Mouse (Mus musculus): Measurements from ENCODE around the gene Morn3. TPM values are rescaled to one million over a fixed set of nuclear protein-coding genes. Genes with fewer than 3 reads are reported as not detected.

Morn3 gene
- total RNA-seq (2012; rRNA removed) = not detected in 2 replicates
- not detected in 2 replicates for total RNA-seq (2014; rRNA removed)
- not detected in 2 replicates for polyA plus RNA-seq (2012; ENCODE audit: insufficient read length, low read depth)

GRCm38 (mm10) chr5:123046916-123047315 lies at the start of gene Morn3:
TSS of gene Morn3 (minus strand) at chr5:123047016.
- Histone ChIP-seq H3K27ac (ENCODE audit: insufficient read depth, low read depth) (no peak within 1 kb of the TSS), H3K4me2 (ENCODE audit: insufficient read depth, low read depth, poor library complexity, severe bottlenecking) (peak within 1 kb of the TSS; percentile 2; the same call in 1 of the 2 replicates), H3K36me3 (replicated peaks in 1 of 2; ENCODE audit: control insufficient read depth in 1 of 2, insufficient read depth in 1 of 2, low read length in 1 of 2) (no peaks in the 10 kb centered on the region), H3K4me3 (replicated peaks in 1 of 3; ENCODE audit: low read depth in 2 of 3, low read length in 2 of 3, poor library complexity in 1 of 3) (no peak within 1 kb of the TSS), H3K4me1 (ENCODE audit: control insufficient read depth in 1 of 2, insufficient read depth in 2 of 2) (peaks cover 2 to 23% of the 10 kb centered on the region in 2 experiments; a peak in 2 of 4 replicates), H3K27me3 (replicated peaks) (no peaks in the 10 kb centered on the region), H3K9me3 (replicated peaks; ENCODE audit: low read length) (peaks cover 3% of the 10 kb centered on the region), H3K79me2 (replicated peaks; ENCODE audit: control insufficient read depth, extremely low read depth, insufficient read depth, poor library complexity, severe bottlenecking) (no peaks in the 10 kb centered on the region), H3K9ac (ENCODE audit: insufficient read depth, low read depth) (no peak within 1 kb of the TSS)
- TF ChIP-seq MAZ (IDR thresholded peaks at IDR 0.05; ENCODE audit: low read depth, low read length) = no peak
- no peak for TF ChIP-seq MAX (IDR thresholded peaks at IDR 0.05; ENCODE audit: low read length)
- TF ChIP-seq CHD2 (IDR thresholded peaks at IDR 0.05; ENCODE audit: low read length) = no peak
- no peak for TF ChIP-seq ZC3H11A (IDR thresholded peaks at IDR 0.05; ENCODE audit: low read depth, low read length)
- no peak for TF ChIP-seq TCF12 (IDR thresholded peaks at IDR 0.05; ENCODE audit: low read depth, low read length)
- no peak for TF ChIP-seq E2F4 (IDR thresholded peaks at IDR 0.05; ENCODE audit: insufficient replicate concordance, low read depth, low read length)
- TF ChIP-seq NELFE (IDR thresholded peaks at IDR 0.05; ENCODE audit: low read depth, low read length) = no peak
- no peak for TF ChIP-seq PAX5 (IDR thresholded peaks at IDR 0.05; ENCODE audit: low read length)
- TF ChIP-seq IRF4 (IDR thresholded peaks at IDR 0.05; ENCODE audit: low read depth, low read length) = no peak
- no peak for TF ChIP-seq JUND (conservative IDR thresholded peaks at IDR 0.05; ENCODE audit: low read depth, low read length)
- no peak for TF ChIP-seq RAD21 (IDR thresholded peaks at IDR 0.05; ENCODE audit: low read depth, low read length)
- no peak for TF ChIP-seq UBTF (IDR thresholded peaks at IDR 0.05; ENCODE audit: low read depth, low read length)
- TF ChIP-seq USF2 (conservative IDR thresholded peaks at IDR 0.05; ENCODE audit: low read depth, low read length) = no peak
- no peak for TF ChIP-seq CHD1 (IDR thresholded peaks at IDR 0.05; ENCODE audit: low read depth, low read length)
- no peak for TF ChIP-seq JUN (IDR thresholded peaks at IDR 0.05; ENCODE audit: insufficient read depth, low read depth, low read length)
- no peak for TF ChIP-seq SIN3A (IDR thresholded peaks at IDR 0.05; ENCODE audit: low read length)
- no peak for DNase-seq (ENCODE audit: extremely low read depth)
- dilution Hi-C loops (cut with MboI; ENCODE audit: extremely low pct_ligation_motif_present, extremely low pct_unique_long_range_greater_than_20kb, low sequenced_read_pairs) (no loop called here), in situ Hi-C loops (cut with MboI; ENCODE audit: low pct_ligation_motif_present, low pct_unique_long_range_greater_than_20kb, low sequenced_read_pairs) (loop anchor here (5.0 kb wide), 1 partner anchor 80 kb away; no protein-coding TSS in a partner anchor)

- H3K27ac ChIP-seq (ENCODE audit: insufficient read depth, low read depth) = no peak overlapping the region
- H3K27me3 ChIP-seq (replicated peaks) = no peaks in the 10 kb centered on the region
- H3K4me3 ChIP-seq (replicated peaks in 1 of 3; ENCODE audit: low read depth in 2 of 3, low read length in 2 of 3, poor library complexity in 1 of 3) = no peak overlapping the region
- peaks cover 0 to 32% of the 10 kb centered on the region in 2 experiments for H3K36me3 ChIP-seq (replicated peaks in 1 of 2; ENCODE audit: control insufficient read depth in 1 of 2, insufficient read depth in 1 of 2, low read length in 1 of 2)
- no peaks in the 10 kb centered on the region for H3K4me1 ChIP-seq (ENCODE audit: control insufficient read depth in 1 of 2, insufficient read depth in 2 of 2)
- in situ Hi-C loops (cut with MboI; ENCODE audit: low pct_ligation_motif_present, low pct_unique_long_range_greater_than_20kb, low sequenced_read_pairs) = no loop called here
- H3K9ac ChIP-seq (ENCODE audit: insufficient read depth, low read depth) = no peak overlapping the region
- H3K4me2 ChIP-seq (ENCODE audit: insufficient read depth, low read depth, poor library complexity, severe bottlenecking) = no peak overlapping the region
- TF ChIP-seq POLR2A (IDR thresholded peaks at IDR 0.05; ENCODE audit: low read depth, low read length) (no peak), CHD1 (IDR thresholded peaks at IDR 0.05; ENCODE audit: low read depth, low read length) (no peak), NELFE (IDR thresholded peaks at IDR 0.05; ENCODE audit: low read depth, low read length) (no peak), JUN (IDR thresholded peaks at IDR 0.05; ENCODE audit: insufficient read depth, low read depth, low read length) (no peak), SMC3 (IDR thresholded peaks at IDR 0.05; ENCODE audit: low read depth, low read length) (no peak), UBTF (IDR thresholded peaks at IDR 0.05; ENCODE audit: low read depth, low read length) (no peak), CHD2 (IDR thresholded peaks at IDR 0.05; ENCODE audit: low read length) (no peak), RCOR1 (conservative IDR thresholded peaks at IDR 0.05; ENCODE audit: low read depth, low read length) (no peak), MYC (IDR thresholded peaks at IDR 0.05; ENCODE audit: low read depth, low read length) (no peak), E2F4 (IDR thresholded peaks at IDR 0.05; ENCODE audit: insufficient replicate concordance, low read depth, low read length) (no peak), ELF1 (IDR thresholded peaks at IDR 0.05; ENCODE audit: low read depth, low read length) (no peak)
- H3K9me3 ChIP-seq (replicated peaks; ENCODE audit: low read length) = no peaks in the 10 kb centered on the region
- dilution Hi-C loops (cut with MboI; ENCODE audit: extremely low pct_ligation_motif_present, extremely low pct_unique_long_range_greater_than_20kb, low sequenced_read_pairs) = no loop called here
- H3K79me2 ChIP-seq (replicated peaks; ENCODE audit: control insufficient read depth, extremely low read depth, insufficient read depth, poor library complexity, severe bottlenecking) = no peaks in the 10 kb centered on the region
- DNase-seq (ENCODE audit: extremely low read depth) = no peak
These were observed 49.5 kb upstream of the Morn3 start for GRCm38 (mm10) chr5:123096299-123096698.
